Mouse (Mus musculus) lung, adult 18-20 months (tissue): ENCODE measurements around the gene Apoa2.
A peak's percentile ranks its signal among the peaks of the same experiment; 100 is the strongest.
"Not testable (repeated sequence)": the region's sequence is repeated elsewhere in the genome, so short reads cannot be mapped to it uniquely, and the experiment has no call there.

Experiments used
- DNase-seq, 2 experiments: peaks; one replicate each; pipeline ENCODE4 v3.0.0; 2022; ENCODE audit warnings: mixed read lengths in 2 of 2

Apoa2 gene

GRCm38 (mm10) chr1:171237438-171237837 lies 12.6 kb downstream of the Apoa2 start:
- DNase-seq: no peak

GRCm38 (mm10) chr1:171238463-171238862 lies 13.6 kb downstream of the Apoa2 start:
- peak; percentile 68 to 73 for DNase-seq

GRCm38 (mm10) chr1:171239992-171240744 lies 15.3 kb downstream of the Apoa2 start:
- peak; percentile 35 to 65 for DNase-seq

GRCm38 (mm10) chr1:171240911-171241310 lies 16.1 kb downstream of the Apoa2 start:
- no peak for DNase-seq

- not testable (repeated sequence) for DNase-seq
Measured at GRCm38 (mm10) chr1:171241952-171242351, 17.1 kb downstream of the Apoa2 start.

GRCm38 (mm10) chr1:171245353-171245752 lies 20.5 kb downstream of the Apoa2 start:
- DNase-seq: no peak

- DNase-seq: peak; percentile 98 to 99
Measured at GRCm38 (mm10) chr1:171246709-171247452, 22.0 kb downstream of the Apoa2 start.

- peak in 1 of 2 experiments; percentile 32 for DNase-seq
Measured at GRCm38 (mm10) chr1:171247453-171247841, 22.6 kb downstream of the Apoa2 start.

GRCm38 (mm10) chr1:171247916-171248315 lies 23.1 kb downstream of the Apoa2 start:
- no peak for DNase-seq

- DNase-seq: no peak
Measured at GRCm38 (mm10) chr1:171248386-171249226, 23.8 kb downstream of the Apoa2 start.

GRCm38 (mm10) chr1:171249913-171250600 lies 25.2 kb downstream of the Apoa2 start, which contains the start of gene Adamts4:
Gene Adamts4, plus strand, starts transcription at chr1:171250421.
- no peak for DNase-seq

- no peak for DNase-seq
Measured at GRCm38 (mm10) chr1:171250680-171251593, 26.1 kb downstream of the Apoa2 start, which contains the start of gene Ndufs2. Gene Ndufs2, minus strand, starts transcription at chr1:171251388.

GRCm38 (mm10) chr1:171251594-171252324 lies 26.9 kb downstream of the Apoa2 start:
- no peak for DNase-seq

- no peak for DNase-seq
Measured at GRCm38 (mm10) chr1:171252415-171252814, 27.6 kb downstream of the Apoa2 start.

- no peak for DNase-seq
Measured at GRCm38 (mm10) chr1:171256095-171256818, 31.4 kb downstream of the Apoa2 start.

- peak; percentile 53 to 70 for DNase-seq
Measured at GRCm38 (mm10) chr1:171256937-171257548, 32.2 kb downstream of the Apoa2 start.

- DNase-seq: no peak
Measured at GRCm38 (mm10) chr1:171257781-171258180, 32.9 kb downstream of the Apoa2 start.

- no peak for DNase-seq
Measured at GRCm38 (mm10) chr1:171258921-171259320, 34.1 kb downstream of the Apoa2 start.

- no peak for DNase-seq
Measured at GRCm38 (mm10) chr1:171260316-171260715, 35.5 kb downstream of the Apoa2 start.
